Mouse (Mus musculus) erythroblast, embryonic 14.5 days (primary cell): Measurements from ENCODE around the gene Rexo5.

ENCODE experiments used
- GATA1 ChIP-seq: IDR thresholded peaks from 2 replicates; pipeline ENCODE4 v1.6.1; 2012; ENCODE audit warnings: low read length, inconsistent platforms, mixed read lengths
- TAL1 ChIP-seq: IDR thresholded peaks from 3 replicates; pipeline ENCODE4 v1.6.1; 2012; ENCODE audit warnings: low read length, inconsistent platforms, mixed read lengths

GRCm38 (mm10) chr7:119784908-119785307, 8.9 kb upstream of the Rexo5 start:
- TF ChIP-seq GATA1 (peak; percentile 65), TAL1 (peak; percentile 61)
